Mouse (Mus musculus): Measurements from ENCODE around the gene Cd52.

Cd52 gene

GRCm38 (mm10) chr4:134058166-134058715 lies 36.6 kb downstream of the Cd52 start:
- no peak for DNase-seq (ENCODE audit: inconsistent age in 2 of 2, low spot score in 1 of 2)

- no peak for DNase-seq (ENCODE audit: inconsistent age in 2 of 2, low spot score in 1 of 2)
These were observed 41.3 kb downstream of the Cd52 start, which contains the start of gene Zfp683 for GRCm38 (mm10) chr4:134053538-134053937. Zfp683 (plus strand) TSS chr4:134053838.

GRCm38 (mm10) chr4:134052560-134052959 lies 42.3 kb downstream of the Cd52 start:
- DNase-seq (ENCODE audit: inconsistent age in 2 of 2, low spot score in 1 of 2): no peak

- no peak for DNase-seq (ENCODE audit: inconsistent age in 2 of 2, low spot score in 1 of 2)
These were observed 43.0 kb downstream of the Cd52 start for GRCm38 (mm10) chr4:134051912-134052311.

GRCm38 (mm10) chr4:134047648-134048047 lies 47.2 kb downstream of the Cd52 start:
- no peak for DNase-seq (ENCODE audit: inconsistent age in 2 of 2, low spot score in 1 of 2)

GRCm38 (mm10) chr4:134043041-134043440 lies 51.8 kb downstream of the Cd52 start:
- no peak for DNase-seq (ENCODE audit: inconsistent age in 2 of 2, low spot score in 1 of 2)

GRCm38 (mm10) chr4:134041317-134042123 lies 53.4 kb downstream of the Cd52 start:
- DNase-seq (ENCODE audit: inconsistent age in 2 of 2, low spot score in 1 of 2): peak; percentile 18 to 33

- DNase-seq (ENCODE audit: inconsistent age in 2 of 2, low spot score in 1 of 2): peak; percentile 74 to 89
These were observed 58.9 kb downstream of the Cd52 start for GRCm38 (mm10) chr4:134035953-134036352.
